Mouse (Mus musculus) ES-E14 (cell line): ENCODE measurements around the gene Crlf1.

Source experiments
- CHD2 ChIP-seq: IDR thresholded peaks from 2 replicates; pipeline ENCODE4 v1.6.1; 2014; ENCODE audit warnings: mild to moderate bottlenecking, low read depth, low read length, inconsistent platforms
- HCFC1 ChIP-seq: IDR thresholded peaks from 2 replicates; pipeline ENCODE4 v1.6.1; 2012; ENCODE audit warnings: low read length, inconsistent platforms, borderline replicate concordance; ENCODE audit not compliant: insufficient read depth
- MAFK ChIP-seq: IDR thresholded peaks from 2 replicates; pipeline ENCODE4 v1.6.1; 2014; ENCODE audit warnings: mild to moderate bottlenecking, low read depth, low read length, inconsistent platforms; ENCODE audit not compliant: insufficient read depth
- ZNF384 ChIP-seq: IDR thresholded peaks from 2 replicates; pipeline ENCODE4 v1.6.1; 2012; ENCODE audit warnings: low read depth, low read length, inconsistent platforms

DNA sequence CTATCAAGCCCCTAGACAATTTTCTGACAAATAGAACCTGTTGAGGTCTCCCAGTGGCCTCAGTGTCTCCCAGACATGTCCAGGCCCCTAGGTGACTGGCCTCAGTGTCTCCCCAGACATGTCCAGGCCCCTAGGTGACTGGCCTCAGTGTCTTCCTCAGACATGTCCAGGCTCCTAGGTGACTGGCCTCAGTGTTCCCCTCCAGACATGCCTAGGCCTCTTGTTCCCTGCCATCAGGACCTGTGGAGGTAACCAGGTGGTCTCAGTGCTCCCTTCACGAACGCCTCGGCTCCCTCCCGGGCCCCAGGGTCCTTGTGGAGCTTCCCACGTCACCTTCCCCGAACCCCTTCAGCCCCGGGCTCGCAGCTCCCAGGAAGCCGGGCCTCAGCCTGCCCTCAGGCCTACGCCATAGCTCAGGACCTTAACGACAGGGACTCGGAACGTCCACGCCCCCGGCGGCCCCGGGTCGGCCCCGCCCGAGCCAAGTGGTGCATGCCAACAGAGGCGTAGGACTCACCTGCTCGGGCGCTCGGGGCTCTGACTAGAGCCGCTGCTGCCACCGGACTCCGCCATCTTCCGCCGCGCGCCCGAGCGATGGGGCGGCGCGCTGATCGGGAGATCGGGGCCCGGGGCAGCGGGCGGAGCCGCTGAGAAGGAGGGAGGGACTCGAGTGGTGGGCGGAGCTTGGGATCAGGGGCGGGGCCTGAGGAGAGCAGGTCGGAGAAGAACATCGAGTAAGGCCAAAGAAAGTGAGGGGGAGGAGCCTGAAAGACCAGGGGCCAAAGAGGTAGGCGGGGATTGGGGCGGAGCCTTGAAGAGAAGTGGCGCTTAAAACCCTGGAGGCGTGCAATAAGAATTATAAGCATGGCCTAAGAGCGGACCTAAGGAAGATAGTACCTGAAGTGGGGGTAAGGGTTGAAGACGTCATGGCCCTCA lies 16.4 kb upstream of the Crlf1 start, which contains the start of gene Klhl26:
- TF ChIP-seq HCFC1: no peak
- TF ChIP-seq MAFK: no peak
- TF ChIP-seq CHD2: no peak
- no peak for TF ChIP-seq ZNF384
